Mouse (Mus musculus) E14TG2a.4 (cell line): ENCODE results near the gene Zp3r.

Experiments used
- H3K27me3 ChIP-seq: 2 replicates; pipeline ENCODE4 v1.6.1; 2014; ENCODE audit warnings: low read length, control low read depth; ENCODE audit not compliant: insufficient read depth
- H3K36me3 ChIP-seq: 2 replicates; pipeline ENCODE4 v1.6.1; 2014; ENCODE audit warnings: low read length, control low read depth; ENCODE audit not compliant: insufficient read depth
- H3K4me1 ChIP-seq: replicated peaks from 2 replicates; pipeline ENCODE4 v1.6.1; 2014; ENCODE audit warnings: low read depth, low read length, control low read depth
- H3K4me3 ChIP-seq: replicated peaks from 2 replicates; pipeline ENCODE4 v1.5.1; 2014; ENCODE audit warnings: mild to moderate bottlenecking, low read length
- H3K9me3 ChIP-seq: 2 replicates; pipeline ENCODE4 v1.6.1; 2014; ENCODE audit warnings: low read length, control low read depth
- CTCF ChIP-seq: conservative IDR thresholded peaks from 2 replicates; pipeline ENCODE4 v1.5.1; 2014; ENCODE audit warnings: low read length
- NANOG ChIP-seq: IDR thresholded peaks from 2 replicates; pipeline ENCODE4 v1.6.1; 2014; ENCODE audit warnings: borderline replicate concordance, low read length, mixed read lengths
- POU5F1 ChIP-seq: IDR thresholded peaks from 2 replicates; pipeline ENCODE4 v1.6.1; 2014; ENCODE audit warnings: low read length, borderline replicate concordance

The Zp3r gene

DNA sequence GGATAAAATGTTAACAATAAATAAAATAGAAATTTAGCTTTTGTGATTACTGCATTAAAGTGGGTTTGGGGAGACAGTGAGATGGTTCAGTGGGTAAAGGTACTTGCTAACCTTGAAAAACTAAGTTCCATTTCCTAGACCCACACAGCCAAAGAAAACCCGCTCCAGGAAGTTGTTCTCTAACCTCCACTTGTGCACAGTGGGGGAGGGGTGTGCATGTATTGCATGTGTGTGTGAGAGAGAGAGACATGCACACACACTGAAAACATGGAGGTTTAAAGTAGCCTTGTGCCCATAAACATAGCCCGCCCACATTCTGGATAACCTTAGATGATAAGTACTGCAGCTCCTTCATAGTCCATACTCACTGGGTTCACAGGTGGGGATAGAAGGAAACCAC, 33.1 kb downstream of the Zp3r start:
- Histone ChIP-seq H3K4me1 (no peaks in the 10 kb centered on the region), H3K4me3 (no peak overlapping the region), H3K27me3 (no peaks in the 10 kb centered on the region), H3K9me3 (peaks cover 21% of the 10 kb centered on the region), H3K36me3 (no peaks in the 10 kb centered on the region)
- TF ChIP-seq POU5F1 (no peak), CTCF (no peak), NANOG (no peak)

DNA sequence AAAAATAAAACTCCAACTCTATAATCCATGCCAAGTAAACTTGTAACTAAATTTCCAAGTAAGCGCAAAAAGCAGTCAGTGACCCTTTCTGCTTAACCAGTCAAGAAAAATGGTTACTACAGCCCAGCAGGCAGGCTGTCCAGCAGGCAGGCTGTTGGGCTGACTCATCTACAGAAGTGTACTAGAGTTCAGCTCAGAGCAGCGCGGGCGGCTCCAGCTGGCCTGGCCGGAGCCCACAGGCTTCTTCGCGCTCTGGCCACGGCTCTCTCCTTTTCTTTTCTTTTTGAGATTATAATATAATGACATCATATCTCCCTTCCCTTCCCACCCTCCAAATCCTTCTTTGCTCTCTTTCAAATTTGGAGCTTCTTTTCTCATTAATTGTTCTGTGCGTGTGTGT, 40.8 kb downstream of the Zp3r start:
- TF ChIP-seq NANOG (no peak), POU5F1 (no peak), CTCF (no peak)

DNA sequence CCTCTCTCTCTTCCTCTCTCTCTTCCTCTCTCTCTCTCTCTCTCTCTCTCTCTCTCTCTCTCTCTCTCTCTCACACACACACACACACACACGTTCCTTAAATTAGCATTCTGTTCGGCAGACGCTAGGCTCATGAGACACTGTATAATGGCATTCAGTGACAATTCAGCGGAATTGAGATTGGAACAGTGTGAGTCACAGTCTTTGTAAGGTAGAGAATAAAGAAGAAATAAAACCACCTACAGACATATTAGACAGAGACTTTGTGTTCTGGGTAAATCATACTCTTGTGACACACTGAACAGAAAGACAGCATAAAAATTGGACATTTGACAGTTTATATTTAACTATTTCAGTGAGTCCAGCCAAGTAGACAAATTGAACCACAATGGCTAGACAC, 53.0 kb downstream of the Zp3r start:
- Histone ChIP-seq H3K36me3 (no peaks in the 10 kb centered on the region), H3K4me3 (no peak overlapping the region), H3K9me3 (peaks cover 2% of the 10 kb centered on the region), H3K4me1 (no peaks in the 10 kb centered on the region), H3K27me3 (no peaks in the 10 kb centered on the region)
- TF ChIP-seq CTCF (no peak), NANOG (no peak), POU5F1 (no peak)

More for the DNA sequence above, 40.8 kb downstream of the Zp3r start:
- Histone ChIP-seq H3K4me1 (no peaks in the 10 kb centered on the region), H3K27me3 (no peaks in the 10 kb centered on the region), H3K9me3 (0 out of 2 replicates have a peak, but pooled peaks cover 2% of the 10 kb centered on the region), H3K36me3 (no peaks in the 10 kb centered on the region), H3K4me3 (no peak overlapping the region)

- peaks cover 6% of the 10 kb centered on the region for H3K9me3 ChIP-seq
- H3K4me1 ChIP-seq = no peaks in the 10 kb centered on the region
- no peaks in the 10 kb centered on the region for H3K36me3 ChIP-seq
- H3K27me3 ChIP-seq = no peaks in the 10 kb centered on the region
- H3K4me3 ChIP-seq = no peak overlapping the region
- TF ChIP-seq NANOG (no peak), CTCF (peak; percentile 42)
Measured at GRCm38 (mm10) chr1:130575962-130576361, 53.5 kb downstream of the Zp3r start.

- TF ChIP-seq CTCF (no peak), POU5F1 (no peak), NANOG (no peak)
- H3K9me3 ChIP-seq = no peaks in the 10 kb centered on the region
- H3K36me3 ChIP-seq = no peaks in the 10 kb centered on the region
- peaks cover 2% of the 10 kb centered on the region; the same call in 1 of the 2 replicates for H3K27me3 ChIP-seq
- H3K4me1 ChIP-seq = peaks cover 28% of the 10 kb centered on the region
- no peak overlapping the region for H3K4me3 ChIP-seq
Measured at GRCm38 (mm10) chr1:130551407-130552249, 77.8 kb downstream of the Zp3r start.

- TF ChIP-seq CTCF (no peak), NANOG (no peak), POU5F1 (no peak)
- Histone ChIP-seq H3K27me3 (peaks cover 2% of the 10 kb centered on the region; the same call in 1 of the 2 replicates), H3K36me3 (no peaks in the 10 kb centered on the region), H3K9me3 (no peaks in the 10 kb centered on the region), H3K4me3 (no peak overlapping the region), H3K4me1 (peaks cover 28% of the 10 kb centered on the region)
Measured at GRCm38 (mm10) chr1:130550242-130551167, 78.9 kb downstream of the Zp3r start.

DNA sequence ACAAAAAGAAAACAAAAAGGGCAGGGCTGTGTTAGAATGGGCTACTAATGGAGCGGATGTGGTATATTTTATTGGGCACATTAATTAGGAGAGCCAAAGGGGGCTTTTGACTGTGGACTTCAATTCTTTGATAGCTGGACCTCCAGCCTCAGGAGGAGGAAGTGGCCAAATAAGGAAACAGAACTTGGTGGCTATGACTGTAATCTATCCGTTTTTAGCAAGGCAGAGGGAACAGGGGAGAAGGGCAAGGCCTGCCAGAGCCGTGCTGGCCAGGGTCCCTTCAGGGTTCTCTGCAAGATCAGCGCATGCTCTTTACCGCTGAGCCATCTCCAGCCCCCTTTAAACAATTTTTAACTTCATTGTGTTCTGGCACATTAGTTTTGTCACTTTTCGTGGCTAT, 79.7 kb downstream of the Zp3r start:
- Histone ChIP-seq H3K9me3 (no peaks in the 10 kb centered on the region), H3K36me3 (no peaks in the 10 kb centered on the region), H3K4me1 (peaks cover 28% of the 10 kb centered on the region), H3K27me3 (peaks cover 2% of the 10 kb centered on the region; the same call in 1 of the 2 replicates), H3K4me3 (no peak overlapping the region)
- TF ChIP-seq CTCF (no peak), POU5F1 (no peak), NANOG (no peak)

DNA sequence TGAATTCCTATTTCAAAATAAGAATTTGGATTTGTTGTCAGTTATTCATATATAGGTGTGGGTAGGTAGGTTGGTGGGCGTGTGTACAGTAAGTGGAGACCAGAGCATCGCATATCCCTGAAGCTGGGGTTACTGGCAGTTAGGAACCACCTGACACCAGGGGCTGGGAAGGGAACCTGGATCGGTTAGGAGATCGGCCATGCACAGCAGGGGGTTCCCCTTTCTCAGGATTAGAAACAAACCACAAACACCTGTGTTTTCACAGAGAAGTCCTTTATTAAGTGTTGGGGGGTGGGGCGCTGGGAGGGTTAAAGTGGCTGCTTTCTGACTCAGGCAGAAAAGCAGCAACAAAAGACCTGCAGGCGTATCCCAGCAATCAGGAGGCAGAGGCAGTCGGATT, 80.3 kb downstream of the Zp3r start:
- Histone ChIP-seq H3K36me3 (no peaks in the 10 kb centered on the region), H3K4me1 (peaks cover 28% of the 10 kb centered on the region), H3K4me3 (no peak overlapping the region), H3K9me3 (no peaks in the 10 kb centered on the region), H3K27me3 (peaks cover 2% of the 10 kb centered on the region; the same call in 1 of the 2 replicates)
- TF ChIP-seq POU5F1 (no peak), CTCF (no peak), NANOG (no peak)
